Mouse (Mus musculus) B cell, adult 67 days (primary cell): Measurements from ENCODE around the gene Olfr1494. TPM values are rescaled to one million over a fixed set of nuclear protein-coding genes. Genes with fewer than 3 reads are reported as not detected.

Experiments used
- total RNA-seq, 2 experiments: library from RNA; stranded (reverse); gene quantifications; 4 replicates each; pipeline ENCODE4 v1.2.4; 2023

The Olfr1494 gene
- total RNA-seq = not detected

DNA sequence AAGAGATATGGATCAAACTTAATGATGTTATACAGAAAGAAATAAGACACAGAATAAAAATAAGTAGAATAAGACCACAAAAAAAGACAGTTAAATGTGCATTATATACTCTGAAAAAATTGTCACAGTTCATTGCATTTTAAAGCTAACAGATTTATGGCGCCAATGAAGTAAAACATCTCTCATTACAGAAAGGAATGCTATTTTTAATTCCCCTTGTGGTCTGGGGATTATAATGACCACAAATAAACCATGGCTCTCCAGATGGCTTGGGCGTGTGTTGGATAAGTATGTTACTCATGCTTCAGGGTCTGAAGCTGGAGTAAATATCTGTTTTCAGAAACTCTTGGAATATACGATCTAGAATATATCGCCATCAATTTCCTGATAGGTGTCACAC, at the start of gene Olfr1494:
Olfr1494 (plus strand) TSS at position 301 of the 400 bp plus-strand sequence.

GRCm38 (mm10) chr19:13696968-13697367, 42.6 kb upstream of the Olfr1494 start, which contains the start of gene Olfr1491:
Gene Olfr1491 (plus strand): TSS chr19:13697268.

GRCm38 (mm10) chr19:13722978-13723377, 16.6 kb upstream of the Olfr1494 start, which contains the start of gene Olfr1493-ps1:
Gene Olfr1493-ps1 (plus strand): TSS chr19:13723278.

DNA sequence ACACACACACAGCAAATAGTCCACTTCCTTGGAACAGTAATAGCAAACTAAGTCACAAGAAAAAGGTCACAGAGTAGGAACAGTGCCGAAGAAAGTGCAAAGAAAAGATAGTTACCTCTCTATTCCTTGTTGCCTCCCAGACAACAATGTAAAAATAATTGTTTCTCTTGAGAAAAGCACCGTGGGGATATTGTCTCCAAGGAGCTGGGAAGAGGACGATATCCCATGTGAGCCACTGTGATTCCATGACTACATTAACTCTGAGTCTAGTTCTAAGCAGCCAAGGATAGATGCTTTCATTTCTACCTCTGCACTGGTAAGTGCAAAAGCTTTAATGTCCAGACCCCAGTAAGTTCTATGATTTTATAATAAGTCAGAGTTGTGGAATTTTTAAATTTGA, 24.8 kb downstream of the Olfr1494 start, which contains the start of gene Olfr1495:
Olfr1495 (plus strand) TSS at position 301 of the 400 bp plus-strand sequence.

GRCm38 (mm10) chr19:13777578-13777977, 38.0 kb downstream of the Olfr1494 start, which contains the start of gene Olfr1496:
Gene Olfr1496 (plus strand): TSS chr19:13777878.

GRCm38 (mm10) chr19:13798102-13798501, 58.6 kb downstream of the Olfr1494 start, which contains the start of gene Olfr1497:
Gene Olfr1497 (minus strand): TSS chr19:13798202.

Other genes with a start within 250 kb of the Olfr1494 start
- gene Olfr1477, start 239.2 kb upstream of the Olfr1494 start, total RNA-seq = not detected
- not detected for gene Olfr1480, start 211.8 kb upstream of the Olfr1494 start, total RNA-seq
- not detected for gene Olfr1484, start 156.2 kb upstream of the Olfr1494 start, total RNA-seq
- not detected for gene Olfr1487, start 122.4 kb upstream of the Olfr1494 start, total RNA-seq
- not detected for gene Olfr1489, start 108.1 kb upstream of the Olfr1494 start, total RNA-seq
- gene Olfr1490, start 88.6 kb upstream of the Olfr1494 start, total RNA-seq = not detected
- not detected for gene Olfr1491, start 42.5 kb upstream of the Olfr1494 start, total RNA-seq
- gene Olfr1493-ps1, start 16.4 kb upstream of the Olfr1494 start, total RNA-seq = not detected
- not detected for gene Olfr1495, start 24.9 kb downstream of the Olfr1494 start, total RNA-seq
- not detected for gene Olfr1496, start 38.1 kb downstream of the Olfr1494 start, total RNA-seq
- not detected for gene Olfr1497, start 58.5 kb downstream of the Olfr1494 start, total RNA-seq
- not detected for gene Olfr1499, start 79.7 kb downstream of the Olfr1494 start, total RNA-seq
- not detected for gene Olfr1500, start 90.8 kb downstream of the Olfr1494 start, total RNA-seq
- gene Olfr1501, start 111.0 kb downstream of the Olfr1494 start, total RNA-seq = not detected
- gene Olfr1502, start 122.1 kb downstream of the Olfr1494 start, total RNA-seq = not detected
- not detected for gene Olfr1504, start 158.2 kb downstream of the Olfr1494 start, total RNA-seq
- not detected for gene Olfr1505, start 173.8 kb downstream of the Olfr1494 start, total RNA-seq